Mouse (Mus musculus): ENCODE data around the gene Islr.

Islr gene

GRCm38 (mm10) chr9:58196610-58197567 lies 7.2 kb downstream of the Islr start:
- DNase-seq (ENCODE audit: low read depth, low spot score): no peak

GRCm38 (mm10) chr9:58196141-58196540 lies 8.0 kb downstream of the Islr start:
- DNase-seq (ENCODE audit: low read depth, low spot score): no peak

- no peak for DNase-seq (ENCODE audit: low read depth, low spot score)
Measured at GRCm38 (mm10) chr9:58195671-58196070, 8.4 kb downstream of the Islr start.

- DNase-seq (ENCODE audit: low read depth, low spot score): no peak
Measured at GRCm38 (mm10) chr9:58194222-58194621, 9.9 kb downstream of the Islr start.

GRCm38 (mm10) chr9:58184456-58184855 lies 19.6 kb downstream of the Islr start:
- DNase-seq (ENCODE audit: low read depth, low spot score): no peak

- no peak for DNase-seq (ENCODE audit: low read depth, low spot score)
Measured at GRCm38 (mm10) chr9:58179390-58179789, 24.7 kb downstream of the Islr start.

- no peak for DNase-seq (ENCODE audit: low read depth, low spot score)
Measured at GRCm38 (mm10) chr9:58177165-58177564, 26.9 kb downstream of the Islr start.

GRCm38 (mm10) chr9:58175745-58176487 lies 28.2 kb downstream of the Islr start:
- DNase-seq (ENCODE audit: low read depth, low spot score): no peak

- DNase-seq (ENCODE audit: low read depth, low spot score): no peak
Measured at GRCm38 (mm10) chr9:58174818-58175251, 29.3 kb downstream of the Islr start.

- no peak for DNase-seq (ENCODE audit: low read depth, low spot score)
Measured at GRCm38 (mm10) chr9:58172863-58173262, 31.2 kb downstream of the Islr start.

GRCm38 (mm10) chr9:58169426-58169825 lies 34.7 kb downstream of the Islr start:
- no peak for DNase-seq (ENCODE audit: low read depth, low spot score)

- no peak for DNase-seq (ENCODE audit: low read depth, low spot score)
Measured at GRCm38 (mm10) chr9:58168880-58169279, 35.2 kb downstream of the Islr start.

GRCm38 (mm10) chr9:58165779-58166178 lies 38.3 kb downstream of the Islr start:
- no peak for DNase-seq (ENCODE audit: low read depth, low spot score)

GRCm38 (mm10) chr9:58163146-58163545 lies 41.0 kb downstream of the Islr start:
- no peak for DNase-seq (ENCODE audit: low read depth, low spot score)

GRCm38 (mm10) chr9:58162173-58162572 lies 41.9 kb downstream of the Islr start:
- no peak for DNase-seq (ENCODE audit: low read depth, low spot score)

- DNase-seq (ENCODE audit: low read depth, low spot score): no peak
Measured at GRCm38 (mm10) chr9:58160315-58160714, 43.8 kb downstream of the Islr start.

- DNase-seq (ENCODE audit: low read depth, low spot score): no peak
Measured at GRCm38 (mm10) chr9:58159855-58160254, 44.3 kb downstream of the Islr start.

- DNase-seq (ENCODE audit: low read depth, low spot score): no peak
Measured at GRCm38 (mm10) chr9:58158541-58159311, 45.4 kb downstream of the Islr start.

GRCm38 (mm10) chr9:58157838-58158237 lies 46.3 kb downstream of the Islr start:
- DNase-seq (ENCODE audit: low read depth, low spot score): no peak

- DNase-seq (ENCODE audit: low read depth, low spot score): no peak
Measured at GRCm38 (mm10) chr9:58156819-58157560, 47.1 kb downstream of the Islr start.

GRCm38 (mm10) chr9:58155366-58155765 lies 48.7 kb downstream of the Islr start:
- DNase-seq (ENCODE audit: low read depth, low spot score): no peak
